Mouse (Mus musculus) C2C12 (cell line): ENCODE measurements around the gene Gabrb2. TPM values are rescaled to one million over a fixed set of nuclear protein-coding genes. Genes with fewer than 3 reads are reported as not detected.

ENCODE experiments used
- H3K27me3 ChIP-seq: one replicate; pipeline ENCODE4 v1.6.1; 2011; ENCODE audit not compliant: control insufficient read depth, insufficient read depth, insufficient read length
- H3K36me3 ChIP-seq: one replicate; pipeline ENCODE4 v1.6.1; 2011; ENCODE audit not compliant: control insufficient read depth, insufficient read depth
- H3K4me3 ChIP-seq: one replicate; pipeline ENCODE4 v1.5.1; 2011; ENCODE audit warnings: mild to moderate bottlenecking, control low read depth; ENCODE audit not compliant: poor library complexity, insufficient read depth, severe bottlenecking
- H3K79me2 ChIP-seq: one replicate; pipeline ENCODE4 v1.6.1; 2011; ENCODE audit not compliant: control insufficient read depth, insufficient read depth
- H3K79me3 ChIP-seq: one replicate; pipeline ENCODE4 v1.6.1; 2011; ENCODE audit warnings: low read depth, control low read depth
- H3ac ChIP-seq: one replicate; pipeline ENCODE3; 2011; ENCODE audit warnings: low read depth; ENCODE audit not compliant: control insufficient read depth, insufficient read length
- CEBPB ChIP-seq: IDR thresholded peaks from one replicate; pipeline ENCODE4 v1.6.1; 2011; ENCODE audit warnings: low read depth, mild to moderate bottlenecking, control low read depth, moderate library complexity
- CTCF ChIP-seq: IDR thresholded peaks from one replicate; pipeline ENCODE4 v1.5.1; 2011; ENCODE audit not compliant: control insufficient read depth, insufficient read depth, insufficient read length
- FOSL1 ChIP-seq: IDR thresholded peaks from one replicate; pipeline ENCODE4 v1.8.0; 2011; ENCODE audit warnings: mild to moderate bottlenecking, low read length; ENCODE audit not compliant: poor library complexity, insufficient read depth, severe bottlenecking
- MAX ChIP-seq: IDR thresholded peaks from one replicate; pipeline ENCODE4 v1.6.1; 2011; ENCODE audit warnings: mild to moderate bottlenecking, control low read depth
- MYOD1 ChIP-seq: IDR thresholded peaks from one replicate; pipeline ENCODE4 v1.6.1; 2011; ENCODE audit warnings: low read depth; ENCODE audit not compliant: control insufficient read depth, insufficient read length
- MYOG ChIP-seq: IDR thresholded peaks from one replicate; pipeline ENCODE4 v1.6.1; 2011; ENCODE audit not compliant: control insufficient read depth, insufficient read length; ENCODE audit errors: extremely low read depth
- USF1 ChIP-seq: IDR thresholded peaks from one replicate; pipeline ENCODE4 v1.6.1; 2011; ENCODE audit warnings: low read depth, mild to moderate bottlenecking, control low read depth, moderate library complexity
- long read RNA-seq, 2 experiments: library from polyadenylated mRNA; unstranded; transcript quantifications; one replicate each; pipeline ENCODE4 v2.0.0; 2019 to 2020
- polyA plus RNA-seq: library from polyadenylated mRNA; unstranded; fragments of >200 nt; fragmentation: generic; extraction: Trizol; gene quantifications from one replicate; pipeline ENCODE4 v1.2.1, GENCODE M21; 2012; ENCODE audit warnings: missing spikeins

The Gabrb2 gene
- 0.27 TPM for polyA plus RNA-seq
- long read RNA-seq, experiment 1 = 0 reads
- long read RNA-seq, experiment 2 = 0 reads

GRCm38 (mm10) chr11:42418996-42419782 lies at the start of gene Gabrb2:
Gene Gabrb2 (plus strand): TSS chr11:42419757.
- no peak for TF ChIP-seq CEBPB
- no peak for TF ChIP-seq FOSL1
- TF ChIP-seq MAX = no peak
- no peak for TF ChIP-seq MYOG
- no peak for TF ChIP-seq CTCF
- TF ChIP-seq MYOD1 = no peak
- TF ChIP-seq USF1 = no peak
- H3K36me3 ChIP-seq = no peaks in the 10 kb centered on the region
- H3K79me2 ChIP-seq = no peaks in the 10 kb centered on the region
- peak within 1 kb of the TSS; percentile 48 for H3ac ChIP-seq
- H3K27me3 ChIP-seq = no peaks in the 10 kb centered on the region
- no peaks in the 10 kb centered on the region for H3K79me3 ChIP-seq
- H3K4me3 ChIP-seq = peak within 1 kb of the TSS; percentile 30

GRCm38 (mm10) chr11:42378983-42379382 lies 40.6 kb upstream of the Gabrb2 start:
- no peaks in the 10 kb centered on the region for H3K79me2 ChIP-seq
- no peak overlapping the region for H3K4me3 ChIP-seq
- H3K27me3 ChIP-seq = no peaks in the 10 kb centered on the region
- no peaks in the 10 kb centered on the region for H3K36me3 ChIP-seq
- H3K79me3 ChIP-seq = no peaks in the 10 kb centered on the region
- H3ac ChIP-seq = no peak overlapping the region
- TF ChIP-seq MAX (no peak), USF1 (no peak), CTCF (no peak), MYOD1 (no peak), MYOG (no peak), CEBPB (no peak), FOSL1 (no peak)

- H3K27me3 ChIP-seq = no peaks in the 10 kb centered on the region
- no peak overlapping the region for H3ac ChIP-seq
- no peak for TF ChIP-seq MYOD1
- TF ChIP-seq CEBPB = peak; percentile 66
- no peak overlapping the region for H3K4me3 ChIP-seq
- H3K79me3 ChIP-seq = no peaks in the 10 kb centered on the region
- no peaks in the 10 kb centered on the region for H3K79me2 ChIP-seq
- no peaks in the 10 kb centered on the region for H3K36me3 ChIP-seq
Observed at GRCm38 (mm10) chr11:42386486-42386885, 33.1 kb upstream of the Gabrb2 start.

- Histone ChIP-seq H3K79me2 (no peaks in the 10 kb centered on the region), H3ac (no peak overlapping the region), H3K36me3 (no peaks in the 10 kb centered on the region), H3K27me3 (no peaks in the 10 kb centered on the region), H3K79me3 (no peaks in the 10 kb centered on the region), H3K4me3 (no peak overlapping the region)
- TF ChIP-seq CTCF (no peak), CEBPB (no peak)
Observed at GRCm38 (mm10) chr11:42390682-42391290, 28.8 kb upstream of the Gabrb2 start.

GRCm38 (mm10) chr11:42393451-42393850 lies 26.1 kb upstream of the Gabrb2 start:
- Histone ChIP-seq H3K36me3 (no peaks in the 10 kb centered on the region), H3ac (no peak overlapping the region), H3K27me3 (no peaks in the 10 kb centered on the region), H3K79me2 (no peaks in the 10 kb centered on the region), H3K4me3 (no peak overlapping the region), H3K79me3 (no peaks in the 10 kb centered on the region)
- TF ChIP-seq MAX = no peak
- TF ChIP-seq CEBPB = no peak
- no peak for TF ChIP-seq MYOG
- TF ChIP-seq MYOD1 = no peak
- TF ChIP-seq USF1 = no peak
- no peak for TF ChIP-seq FOSL1
- TF ChIP-seq CTCF = no peak

GRCm38 (mm10) chr11:42419791-42420633 lies 455 bp downstream of the Gabrb2 start:
- Histone ChIP-seq H3K36me3 (no peaks in the 10 kb centered on the region), H3K27me3 (no peaks in the 10 kb centered on the region), H3K4me3 (peak overlapping the region; percentile 30), H3ac (peak overlapping the region; percentile 48), H3K79me2 (no peaks in the 10 kb centered on the region), H3K79me3 (no peaks in the 10 kb centered on the region)
- TF ChIP-seq MYOD1 (no peak), CTCF (no peak), MAX (no peak), FOSL1 (no peak), USF1 (no peak), MYOG (no peak), CEBPB (no peak)
